Mouse (Mus musculus): ENCODE measurements around the gene Gtf3c5.

Gene Gtf3c5

GRCm38 (mm10) chr2:28534436-28535262 lies 48.9 kb downstream of the Gtf3c5 start:
- DNase-seq (ENCODE audit: low spot score in 2 of 2), result peak in 1 of 2 experiments; percentile 44

- DNase-seq (ENCODE audit: low spot score in 2 of 2), result no peak
Observed at GRCm38 (mm10) chr2:28533901-28534435, 49.6 kb downstream of the Gtf3c5 start.

GRCm38 (mm10) chr2:28532938-28533771 lies 50.4 kb downstream of the Gtf3c5 start:
- DNase-seq (ENCODE audit: low spot score in 2 of 2), result peak; percentile 64 to 77

DNA sequence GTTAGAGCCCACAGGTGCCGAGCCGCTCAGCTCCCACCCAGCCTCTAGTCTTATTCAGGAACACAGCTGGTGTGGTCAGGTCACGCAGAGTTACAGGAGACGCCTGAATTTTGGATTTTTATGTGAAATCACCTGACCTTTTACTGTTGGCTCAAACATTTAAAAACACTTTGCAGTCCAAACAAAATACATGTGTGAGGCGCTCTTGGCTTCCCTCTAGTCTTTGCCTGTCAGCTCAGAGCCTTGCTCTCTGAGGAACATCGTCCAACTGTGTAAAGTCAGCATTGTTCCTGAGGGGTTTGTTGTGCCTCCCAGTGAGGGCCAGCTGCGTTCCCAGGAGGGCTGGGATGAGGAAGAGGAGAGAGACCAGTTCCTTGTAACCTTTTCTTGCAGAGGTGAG lies 53.2 kb downstream of the Gtf3c5 start:
- no peak for DNase-seq (ENCODE audit: low spot score in 2 of 2)

DNA sequence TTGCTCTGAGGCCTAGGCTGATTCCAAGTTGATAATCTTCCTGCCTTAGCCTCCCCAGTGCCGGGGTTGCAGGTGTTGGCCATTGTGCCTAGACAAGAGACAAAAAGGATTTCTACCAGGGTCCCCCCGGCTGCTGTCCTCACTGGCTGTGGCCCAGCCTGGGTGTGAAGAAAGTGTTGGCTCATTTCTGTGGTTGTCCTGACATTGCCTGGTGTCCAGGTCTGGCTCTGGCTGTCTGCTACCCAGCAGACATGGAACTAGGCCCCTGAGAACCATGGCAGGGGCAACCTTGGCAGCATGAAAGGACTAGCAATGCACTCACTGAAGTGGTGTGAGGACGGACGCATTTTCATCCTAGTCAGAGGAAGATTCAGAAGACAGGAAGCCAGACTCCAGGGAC lies 53.7 kb downstream of the Gtf3c5 start:
- DNase-seq (ENCODE audit: low spot score in 2 of 2), result no peak

DNA sequence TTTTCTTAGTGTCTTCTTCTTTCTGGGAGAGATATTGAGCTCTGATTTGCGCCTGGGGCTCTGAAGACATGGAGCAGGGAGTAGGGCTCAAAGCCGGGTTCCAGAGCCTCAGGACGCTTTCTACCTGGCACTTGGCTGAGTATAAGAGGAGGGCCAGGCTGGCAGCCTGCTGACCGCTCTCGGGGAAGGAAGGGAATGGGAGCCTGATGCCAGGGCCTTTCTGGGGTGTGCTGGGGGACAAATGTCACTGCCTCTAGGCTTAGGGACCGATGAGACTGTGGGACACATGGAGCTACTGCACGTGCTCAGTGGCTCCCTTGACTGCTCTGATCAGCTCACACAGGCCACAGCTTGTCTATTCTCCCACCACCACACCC lies 55.2 kb downstream of the Gtf3c5 start:
- no peak for DNase-seq (ENCODE audit: low spot score in 2 of 2)

- DNase-seq (ENCODE audit: low spot score in 2 of 2), result peak in 1 of 2 experiments; percentile 1
Observed at GRCm38 (mm10) chr2:28527436-28528353, 55.9 kb downstream of the Gtf3c5 start.

GRCm38 (mm10) chr2:28525943-28526876 lies 57.3 kb downstream of the Gtf3c5 start:
- peak in 1 of 2 experiments; percentile 42 for DNase-seq (ENCODE audit: low spot score in 2 of 2)

GRCm38 (mm10) chr2:28525219-28525942 lies 58.2 kb downstream of the Gtf3c5 start:
- DNase-seq (ENCODE audit: low spot score in 2 of 2), result peak in 1 of 2 experiments; percentile 27

DNA sequence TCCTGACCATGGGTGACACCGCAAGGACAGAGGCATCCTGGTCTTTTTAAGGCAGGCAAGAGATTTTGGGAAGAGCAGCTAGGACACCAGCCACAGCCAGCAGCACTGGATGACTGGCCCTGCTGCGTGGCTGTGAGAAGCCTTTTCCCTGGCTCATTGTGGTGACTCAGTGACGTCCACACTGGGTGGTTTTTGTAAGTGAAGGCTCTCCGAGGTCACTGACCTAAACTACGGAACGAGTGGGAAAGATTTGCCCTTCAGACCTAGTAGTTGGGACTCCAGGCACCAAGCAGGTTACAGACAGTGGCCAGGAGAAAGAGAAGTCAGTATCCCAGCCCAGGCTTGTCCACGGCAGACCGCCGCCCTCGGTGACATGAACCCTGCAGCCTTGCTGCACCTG lies 59.1 kb downstream of the Gtf3c5 start:
- DNase-seq (ENCODE audit: low spot score in 2 of 2), result no peak

- peak; percentile 66 to 92 for DNase-seq (ENCODE audit: low spot score in 2 of 2)
Observed at GRCm38 (mm10) chr2:28523643-28524117, 59.9 kb downstream of the Gtf3c5 start.

DNA sequence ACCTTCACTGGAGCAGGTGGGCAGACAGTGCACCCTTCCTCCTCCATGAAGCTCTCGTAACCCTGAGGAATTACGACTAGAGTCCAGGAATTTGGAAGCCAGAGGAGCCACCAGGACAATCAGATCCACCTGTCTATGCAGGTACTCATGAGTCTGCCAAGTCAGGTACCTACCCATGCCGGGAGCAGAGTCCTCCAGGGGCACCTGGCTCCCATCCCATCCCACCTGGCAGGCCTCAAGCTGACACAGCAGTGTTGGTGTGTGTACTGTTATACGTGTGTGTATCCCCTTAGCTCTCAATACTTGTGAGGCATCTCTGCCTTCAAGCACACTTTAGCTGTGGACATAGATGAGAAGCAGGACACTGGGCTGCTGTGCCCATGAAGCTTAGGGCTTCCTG lies 61.4 kb downstream of the Gtf3c5 start:
- DNase-seq (ENCODE audit: low spot score in 2 of 2), result no peak

DNA sequence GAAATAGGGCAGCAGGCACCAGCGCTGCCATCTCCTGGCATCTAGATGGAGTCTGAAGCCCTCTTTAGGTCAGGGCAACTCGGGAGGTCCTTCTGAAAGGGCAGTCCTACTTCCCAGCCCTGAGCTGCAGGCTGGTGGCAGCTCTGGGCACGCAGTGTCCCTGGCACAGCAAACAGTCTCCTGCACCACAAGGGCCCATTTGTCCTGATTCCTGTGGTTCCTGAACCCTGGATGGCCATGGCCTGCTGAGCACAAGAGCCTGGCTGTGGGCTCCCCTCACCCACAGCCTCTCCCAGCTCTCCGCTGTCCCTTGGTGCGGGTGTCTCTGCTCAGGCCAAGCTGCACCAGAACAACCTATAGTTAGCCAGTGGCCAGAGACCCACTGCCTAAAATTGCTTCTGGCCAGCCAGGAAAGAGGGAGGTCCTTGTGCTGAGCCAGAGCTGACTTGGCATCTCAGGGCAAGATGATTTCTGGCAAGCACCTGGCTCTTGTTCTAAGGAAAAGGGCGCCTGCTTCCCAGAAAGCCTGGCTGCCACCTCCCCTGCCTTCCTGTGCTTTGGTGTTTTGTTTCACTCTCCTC lies 61.9 kb downstream of the Gtf3c5 start:
- DNase-seq (ENCODE audit: low spot score in 2 of 2), result no peak

DNA sequence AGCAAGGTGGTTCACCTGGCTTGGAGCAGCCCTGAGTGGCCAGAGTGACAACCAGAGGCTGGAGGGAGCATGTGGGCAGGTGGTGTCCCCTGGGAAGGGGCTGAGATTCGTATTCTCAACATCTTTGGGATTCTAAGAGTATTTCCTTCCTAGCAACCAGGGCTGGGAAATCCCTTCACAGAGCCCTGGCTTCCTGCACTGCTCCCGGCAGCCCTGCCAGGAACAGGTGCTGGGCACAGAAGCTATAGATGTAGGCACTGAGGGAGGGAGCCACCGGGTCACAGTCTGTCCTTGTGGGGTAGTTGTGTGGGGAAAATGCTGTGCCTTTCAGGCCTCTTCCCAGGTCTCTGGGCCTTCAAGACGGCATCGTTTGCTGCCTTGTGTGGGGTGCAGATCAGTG lies 63.0 kb downstream of the Gtf3c5 start:
- DNase-seq (ENCODE audit: low spot score in 2 of 2), result no peak

GRCm38 (mm10) chr2:28518231-28518630 lies 65.3 kb downstream of the Gtf3c5 start:
- no peak for DNase-seq (ENCODE audit: low spot score in 2 of 2)

- DNase-seq (ENCODE audit: low spot score in 2 of 2), result peak in 1 of 2 experiments; percentile 77
Observed at GRCm38 (mm10) chr2:28517206-28517909, 66.2 kb downstream of the Gtf3c5 start.
